Mouse (Mus musculus): ENCODE data around the gene Adamts10. TPM values are rescaled to one million over a fixed set of nuclear protein-coding genes. Genes with fewer than 3 reads are reported as not detected.

Gene Adamts10
- 62.2 and 66.8 TPM in 2 replicates for polyA plus RNA-seq (2015; fragmentation: Nextera tagmentation; extraction: Ambion mirVana)

- under 1% methylated on average over 44 of the region's 44 CpGs for WGBS
- Histone ChIP-seq H3K9me3 (replicated peaks; ENCODE audit: control insufficient read depth, low read length, poor library complexity, severe bottlenecking) (no peaks in the 10 kb centered on the region), H3K27ac (ENCODE audit: low read length) (peak within 1 kb of the TSS; percentile 68), H3K36me3 (ENCODE audit: control insufficient read depth, insufficient read depth, low read length) (no peaks in the 10 kb centered on the region), H3K9ac (ENCODE audit: low read depth, low read length) (peak within 1 kb of the TSS; percentile 75), H3K4me1 (ENCODE audit: control insufficient read depth, insufficient read depth, low read length) (peaks cover 17% of the 10 kb centered on the region), H3K27me3 (ENCODE audit: control insufficient read depth, insufficient read depth, low read depth, low read length) (no peaks in the 10 kb centered on the region), H3K4me2 (ENCODE audit: low read length) (peak within 1 kb of the TSS; percentile 70), H3K4me3 (ENCODE audit: low read depth, low read length) (peak within 1 kb of the TSS; percentile 67)
- peak; percentile 85 for ATAC-seq
These were observed at the start of gene Adamts10 for GRCm38 (mm10) chr17:33523918-33524755. TSS of gene Adamts10 (plus strand) at chr17:33524204.

- ATAC-seq = no peak
- Histone ChIP-seq H3K4me1 (ENCODE audit: control insufficient read depth, insufficient read depth, low read length) (no peaks in the 10 kb centered on the region), H3K27me3 (ENCODE audit: control insufficient read depth, insufficient read depth, low read depth, low read length) (no peaks in the 10 kb centered on the region), H3K9me3 (replicated peaks; ENCODE audit: control insufficient read depth, low read length, poor library complexity, severe bottlenecking) (no peaks in the 10 kb centered on the region), H3K36me3 (ENCODE audit: control insufficient read depth, insufficient read depth, low read length) (no peaks in the 10 kb centered on the region), H3K4me3 (ENCODE audit: low read depth, low read length) (no peak overlapping the region), H3K4me2 (ENCODE audit: low read length) (no peak overlapping the region), H3K9ac (ENCODE audit: low read depth, low read length) (no peak overlapping the region), H3K27ac (ENCODE audit: low read length) (no peak overlapping the region)
- WGBS = 55% methylated on average over 6 of the region's 6 CpGs
These were observed 40.0 kb upstream of the Adamts10 start for GRCm38 (mm10) chr17:33484020-33484419.

DNA sequence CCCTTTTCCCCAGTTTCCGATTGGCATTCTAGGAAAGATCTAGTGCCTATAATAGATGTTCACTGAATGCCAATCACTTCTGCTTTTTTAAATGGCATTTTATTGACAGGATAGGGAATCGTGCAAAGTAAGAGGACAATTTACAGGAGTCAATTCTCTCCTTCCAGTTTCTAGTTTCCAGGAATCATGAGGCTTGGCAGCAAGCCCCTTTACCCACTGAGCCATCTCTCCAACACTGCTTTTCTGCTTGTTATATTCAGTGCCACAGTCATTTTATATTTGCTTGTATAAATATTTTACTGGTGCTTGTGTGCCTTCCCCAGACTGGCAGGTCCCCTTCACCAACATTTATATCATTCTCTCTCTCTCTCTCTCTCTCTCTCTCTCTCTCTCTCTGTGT, 36.8 kb upstream of the Adamts10 start:
- 75% methylated on average over 2 of the region's 2 CpGs for WGBS
- H3K27me3 ChIP-seq (ENCODE audit: control insufficient read depth, insufficient read depth, low read depth, low read length) = no peaks in the 10 kb centered on the region
- H3K27ac ChIP-seq (ENCODE audit: low read length) = no peak overlapping the region
- no peak for ATAC-seq
- H3K9me3 ChIP-seq (replicated peaks; ENCODE audit: control insufficient read depth, low read length, poor library complexity, severe bottlenecking) = 0 out of 2 replicates have a peak, but pooled peaks cover 2% of the 10 kb centered on the region
- no peaks in the 10 kb centered on the region for H3K4me1 ChIP-seq (ENCODE audit: control insufficient read depth, insufficient read depth, low read length)
- no peak overlapping the region for H3K9ac ChIP-seq (ENCODE audit: low read depth, low read length)
- no peak overlapping the region for H3K4me3 ChIP-seq (ENCODE audit: low read depth, low read length)
- no peaks in the 10 kb centered on the region for H3K36me3 ChIP-seq (ENCODE audit: control insufficient read depth, insufficient read depth, low read length)
- H3K4me2 ChIP-seq (ENCODE audit: low read length) = no peak overlapping the region

- ATAC-seq = no peak
- Histone ChIP-seq H3K27ac (ENCODE audit: low read length) (no peak overlapping the region), H3K4me2 (ENCODE audit: low read length) (no peak overlapping the region), H3K27me3 (ENCODE audit: control insufficient read depth, insufficient read depth, low read depth, low read length) (no peaks in the 10 kb centered on the region), H3K9ac (ENCODE audit: low read depth, low read length) (no peak overlapping the region), H3K9me3 (replicated peaks; ENCODE audit: control insufficient read depth, low read length, poor library complexity, severe bottlenecking) (0 out of 2 replicates have a peak, but pooled peaks cover 2% of the 10 kb centered on the region), H3K36me3 (ENCODE audit: control insufficient read depth, insufficient read depth, low read length) (no peaks in the 10 kb centered on the region), H3K4me3 (ENCODE audit: low read depth, low read length) (no peak overlapping the region), H3K4me1 (ENCODE audit: control insufficient read depth, insufficient read depth, low read length) (no peaks in the 10 kb centered on the region)
- WGBS = 93% methylated on average over 1 of the region's 1 CpGs
These were observed 36.4 kb upstream of the Adamts10 start for GRCm38 (mm10) chr17:33487652-33488051.

- Histone ChIP-seq H3K27me3 (ENCODE audit: control insufficient read depth, insufficient read depth, low read depth, low read length) (no peaks in the 10 kb centered on the region), H3K4me2 (ENCODE audit: low read length) (no peak overlapping the region), H3K4me3 (ENCODE audit: low read depth, low read length) (no peak overlapping the region), H3K36me3 (ENCODE audit: control insufficient read depth, insufficient read depth, low read length) (no peaks in the 10 kb centered on the region), H3K9me3 (replicated peaks; ENCODE audit: control insufficient read depth, low read length, poor library complexity, severe bottlenecking) (0 out of 2 replicates have a peak, but pooled peaks cover 2% of the 10 kb centered on the region), H3K9ac (ENCODE audit: low read depth, low read length) (no peak overlapping the region), H3K4me1 (ENCODE audit: control insufficient read depth, insufficient read depth, low read length) (no peaks in the 10 kb centered on the region), H3K27ac (ENCODE audit: low read length) (no peak overlapping the region)
- WGBS = 94% methylated on average over 2 of the region's 2 CpGs
- ATAC-seq = no peak
These were observed 32.6 kb upstream of the Adamts10 start for GRCm38 (mm10) chr17:33491371-33491770.

GRCm38 (mm10) chr17:33493065-33493464, 30.9 kb upstream of the Adamts10 start:
- no peak overlapping the region for H3K4me2 ChIP-seq (ENCODE audit: low read length)
- WGBS = 64% methylated on average over 6 of the region's 6 CpGs
- no peak overlapping the region for H3K4me3 ChIP-seq (ENCODE audit: low read depth, low read length)
- H3K27me3 ChIP-seq (ENCODE audit: control insufficient read depth, insufficient read depth, low read depth, low read length) = no peaks in the 10 kb centered on the region
- no peak for ATAC-seq
- H3K9me3 ChIP-seq (replicated peaks; ENCODE audit: control insufficient read depth, low read length, poor library complexity, severe bottlenecking) = 0 out of 2 replicates have a peak, but pooled peaks cover 2% of the 10 kb centered on the region
- no peaks in the 10 kb centered on the region for H3K36me3 ChIP-seq (ENCODE audit: control insufficient read depth, insufficient read depth, low read length)
- H3K27ac ChIP-seq (ENCODE audit: low read length) = no peak overlapping the region
- no peak overlapping the region for H3K9ac ChIP-seq (ENCODE audit: low read depth, low read length)
- H3K4me1 ChIP-seq (ENCODE audit: control insufficient read depth, insufficient read depth, low read length) = no peaks in the 10 kb centered on the region

GRCm38 (mm10) chr17:33494586-33494985, 29.4 kb upstream of the Adamts10 start:
- H3K4me3 ChIP-seq (ENCODE audit: low read depth, low read length) = no peak overlapping the region
- H3K9me3 ChIP-seq (replicated peaks; ENCODE audit: control insufficient read depth, low read length, poor library complexity, severe bottlenecking) = 0 out of 2 replicates have a peak, but pooled peaks cover 2% of the 10 kb centered on the region
- H3K4me1 ChIP-seq (ENCODE audit: control insufficient read depth, insufficient read depth, low read length) = no peaks in the 10 kb centered on the region
- no peaks in the 10 kb centered on the region for H3K27me3 ChIP-seq (ENCODE audit: control insufficient read depth, insufficient read depth, low read depth, low read length)
- no peak overlapping the region for H3K4me2 ChIP-seq (ENCODE audit: low read length)
- no peak overlapping the region for H3K9ac ChIP-seq (ENCODE audit: low read depth, low read length)
- H3K36me3 ChIP-seq (ENCODE audit: control insufficient read depth, insufficient read depth, low read length) = no peaks in the 10 kb centered on the region
- ATAC-seq = no peak
- no peak overlapping the region for H3K27ac ChIP-seq (ENCODE audit: low read length)

DNA sequence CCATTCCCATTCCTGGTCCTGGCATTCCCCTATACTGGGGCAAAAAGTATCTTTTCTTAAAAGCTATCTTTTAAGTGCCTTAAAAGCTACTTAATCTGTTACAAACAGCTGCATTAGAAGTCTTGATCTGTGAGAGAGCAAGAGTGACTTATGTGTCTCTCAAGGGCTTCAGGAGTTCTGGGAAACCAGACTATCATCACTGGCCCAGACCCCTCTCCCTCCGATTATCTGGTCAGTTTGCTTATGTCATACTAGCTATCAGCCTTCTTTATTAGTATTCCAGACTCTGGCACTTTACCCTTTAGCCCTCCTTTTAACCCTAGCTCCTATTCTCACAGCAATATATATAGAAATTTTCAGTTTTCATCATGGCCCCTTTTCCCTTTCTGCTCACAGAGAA, 25.1 kb upstream of the Adamts10 start:
- Histone ChIP-seq H3K27ac (ENCODE audit: low read length) (no peak overlapping the region), H3K9ac (ENCODE audit: low read depth, low read length) (no peak overlapping the region), H3K4me1 (ENCODE audit: control insufficient read depth, insufficient read depth, low read length) (no peaks in the 10 kb centered on the region), H3K4me3 (ENCODE audit: low read depth, low read length) (no peak overlapping the region), H3K9me3 (replicated peaks; ENCODE audit: control insufficient read depth, low read length, poor library complexity, severe bottlenecking) (no peaks in the 10 kb centered on the region), H3K27me3 (ENCODE audit: control insufficient read depth, insufficient read depth, low read depth, low read length) (no peaks in the 10 kb centered on the region), H3K4me2 (ENCODE audit: low read length) (no peak overlapping the region), H3K36me3 (ENCODE audit: control insufficient read depth, insufficient read depth, low read length) (no peaks in the 10 kb centered on the region)
- WGBS = 74% methylated on average over 1 of the region's 1 CpGs
- ATAC-seq = no peak

- WGBS = 100% methylated on average over 1 of the region's 1 CpGs
- Histone ChIP-seq H3K27ac (ENCODE audit: low read length) (no peak overlapping the region), H3K9me3 (replicated peaks; ENCODE audit: control insufficient read depth, low read length, poor library complexity, severe bottlenecking) (no peaks in the 10 kb centered on the region), H3K4me1 (ENCODE audit: control insufficient read depth, insufficient read depth, low read length) (no peaks in the 10 kb centered on the region), H3K4me3 (ENCODE audit: low read depth, low read length) (no peak overlapping the region), H3K27me3 (ENCODE audit: control insufficient read depth, insufficient read depth, low read depth, low read length) (no peaks in the 10 kb centered on the region), H3K36me3 (ENCODE audit: control insufficient read depth, insufficient read depth, low read length) (no peaks in the 10 kb centered on the region), H3K9ac (ENCODE audit: low read depth, low read length) (no peak overlapping the region), H3K4me2 (ENCODE audit: low read length) (no peak overlapping the region)
- ATAC-seq = no peak
These were observed 15.6 kb upstream of the Adamts10 start for GRCm38 (mm10) chr17:33508386-33508785.

Data from midbrain, embryonic 16.5 days (tissue).